Mouse (Mus musculus): ENCODE measurements around the gene Nsa2.

Nsa2 gene

GRCm38 (mm10) chr13:97082432-97082831 lies 55.3 kb downstream of the Nsa2 start:
- DNase-seq, result no peak

GRCm38 (mm10) chr13:97080615-97081014 lies 57.1 kb downstream of the Nsa2 start:
- no peak for DNase-seq

DNA sequence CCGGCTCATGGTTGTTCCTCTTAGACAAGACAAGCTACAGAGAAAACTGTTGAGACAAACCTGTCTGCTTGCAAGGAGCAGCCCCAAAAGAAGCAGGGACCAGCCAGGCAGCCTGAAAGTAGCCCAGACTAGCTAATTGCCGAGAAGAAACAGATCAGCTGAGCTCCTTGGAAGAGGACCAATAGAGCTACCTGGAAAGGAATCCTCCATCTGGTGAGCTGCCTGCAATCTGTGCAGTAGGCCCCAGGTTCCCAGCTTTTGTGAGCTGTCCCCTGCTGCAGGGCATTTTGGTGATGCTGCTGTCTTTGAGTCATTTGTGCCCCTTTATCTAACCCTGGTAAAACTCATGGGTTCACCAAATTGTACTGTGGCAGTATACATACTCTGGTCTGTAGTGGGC lies 57.5 kb downstream of the Nsa2 start:
- no peak for DNase-seq

Measured in kidney, adult 11 months (tissue).